Mouse (Mus musculus): ENCODE measurements around the gene Pank2. TPM values are rescaled to one million over a fixed set of nuclear protein-coding genes. Genes with fewer than 3 reads are reported as not detected.

Pank2 gene
- polyA plus RNA-seq, 1 experiment from 2014 or later = 37.1 TPM

DNA sequence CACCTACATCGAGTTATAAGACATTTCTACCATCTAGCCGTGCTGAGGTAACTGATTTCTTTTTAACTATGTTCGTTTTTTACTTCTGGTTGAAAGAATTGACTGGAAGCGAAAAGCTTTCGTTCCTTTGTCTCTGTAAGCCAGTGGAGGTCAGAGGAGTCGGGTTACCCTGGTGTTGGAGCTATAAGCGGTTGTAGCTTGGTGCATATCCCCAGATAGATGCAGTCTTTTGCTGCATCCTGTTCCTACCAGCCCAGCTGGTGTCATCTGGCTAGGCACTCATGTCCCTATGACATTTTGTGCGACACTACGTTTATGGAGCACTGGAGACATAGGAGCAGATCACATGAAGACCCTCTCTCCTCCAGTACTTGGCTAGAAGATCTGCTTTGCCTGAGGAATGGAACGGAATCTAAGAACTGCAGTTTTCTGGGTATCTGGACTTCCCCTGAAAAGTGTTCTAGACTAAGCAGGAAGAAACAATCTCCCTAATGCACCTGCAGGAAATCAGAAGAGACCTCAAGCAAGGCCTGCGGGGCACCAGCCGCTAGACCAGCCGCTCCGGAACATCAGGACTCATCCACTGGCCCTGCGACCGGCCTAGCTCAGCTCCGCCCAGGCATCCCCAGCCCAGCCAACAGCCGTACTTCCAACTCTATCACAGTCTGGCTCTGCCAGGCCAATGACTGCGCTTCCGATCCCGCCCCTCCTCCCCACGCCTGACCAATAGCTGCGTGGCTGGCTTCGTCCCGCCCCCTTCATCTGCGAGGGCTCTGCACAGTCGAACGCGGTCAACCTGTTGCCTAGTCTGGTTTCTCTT lies 28.8 kb upstream of the Pank2 start, which contains the start of gene Mavs:
Gene Mavs (plus strand): TSS at position 757 of the 820 bp plus-strand sequence.
- peak; percentile 100 for ATAC-seq (ENCODE audit: insufficient number of reproducible peaks, low FRiP score)
- H3K9ac ChIP-seq = peak within 1 kb of the TSS; percentile 88
- peak within 1 kb of the TSS; percentile 67 for H3K27ac ChIP-seq (ENCODE audit: poor library complexity, severe bottlenecking)
- H3K36me3 ChIP-seq = peaks cover 4% of the 10 kb centered on the region
- no peaks in the 10 kb centered on the region for H3K9me3 ChIP-seq (replicated peaks)
- peak within 1 kb of the TSS; percentile 73 for H3K4me3 ChIP-seq
- 13% methylated on average over 29 of the region's 29 CpGs for WGBS
- no peaks in the 10 kb centered on the region for H3K27me3 ChIP-seq (replicated peaks)
- H3K4me1 ChIP-seq (replicated peaks) = peaks cover 19% of the 10 kb centered on the region
- peak within 1 kb of the TSS; percentile 91 for H3K4me2 ChIP-seq

DNA sequence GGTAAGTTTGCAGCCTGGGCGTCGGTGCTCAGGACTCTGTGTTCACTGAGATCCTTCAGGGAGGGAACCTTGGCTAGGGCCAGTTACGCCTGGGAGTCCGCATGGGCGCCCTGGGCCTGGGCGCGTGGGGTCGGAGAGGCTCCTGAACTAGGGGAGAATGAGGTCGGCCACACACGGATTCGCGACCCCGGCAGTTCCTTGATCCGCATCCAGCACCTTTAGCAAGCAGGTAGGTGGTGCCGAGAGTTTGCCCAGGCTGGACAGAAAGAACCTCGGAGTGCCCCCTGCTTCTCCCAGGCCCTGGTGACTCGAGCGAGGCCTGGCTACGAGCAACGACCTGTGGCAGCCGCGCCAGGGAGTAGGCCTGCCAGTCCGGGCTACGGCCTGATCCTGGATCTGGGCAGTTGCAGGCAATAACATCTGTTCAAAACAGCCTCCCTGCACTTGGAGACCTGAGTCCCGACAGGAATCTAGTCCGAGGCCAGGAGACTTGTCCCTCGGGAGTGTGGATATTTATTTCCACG lies 28.1 kb upstream of the Pank2 start:
- Histone ChIP-seq H3K4me3 (peak overlapping the region; percentile 73), H3K27me3 (replicated peaks) (no peaks in the 10 kb centered on the region), H3K9me3 (replicated peaks) (no peaks in the 10 kb centered on the region), H3K4me2 (peak overlapping the region; percentile 91), H3K36me3 (peaks cover 11% of the 10 kb centered on the region), H3K4me1 (replicated peaks) (peaks cover 19% of the 10 kb centered on the region), H3K27ac (ENCODE audit: poor library complexity, severe bottlenecking) (peak overlapping the region; percentile 67), H3K9ac (peak overlapping the region; percentile 88)
- ATAC-seq (ENCODE audit: insufficient number of reproducible peaks, low FRiP score) = peak; percentile 33; the same call in 1 of the 2 replicates
- 16% methylated on average over 28 of the region's 28 CpGs for WGBS

DNA sequence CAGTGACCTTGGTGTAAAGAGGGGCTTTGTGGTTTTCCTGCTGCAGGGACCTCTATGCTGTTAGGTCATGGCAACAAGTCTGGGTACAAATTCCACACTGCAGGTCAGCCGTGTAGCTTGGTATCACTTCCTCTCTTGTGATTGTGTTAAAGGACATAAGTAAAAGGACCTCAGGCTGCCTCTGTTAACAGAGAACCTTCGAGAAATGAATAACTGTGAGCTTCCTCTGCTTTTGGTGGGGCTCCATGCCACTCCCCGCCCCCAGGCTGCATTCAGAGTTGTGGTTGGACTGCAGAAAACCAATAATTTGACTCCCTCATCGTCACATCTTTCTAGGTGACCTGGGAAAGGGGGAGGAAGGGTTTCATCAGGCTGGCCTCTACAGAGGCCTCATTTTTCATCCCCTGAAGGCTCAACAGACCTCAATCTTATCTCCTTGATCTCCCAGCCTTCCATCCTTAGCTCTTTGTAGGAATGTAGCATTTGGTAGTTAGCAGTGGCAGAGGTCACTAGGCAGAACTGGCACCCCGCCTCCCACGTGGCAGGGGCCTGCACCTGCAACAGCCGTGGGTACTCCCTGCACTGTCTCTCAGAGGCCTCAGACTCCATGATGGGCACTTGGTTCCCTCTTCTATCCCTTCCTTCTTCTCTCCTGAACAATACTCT lies 27.2 kb upstream of the Pank2 start:
- Histone ChIP-seq H3K9me3 (replicated peaks) (no peaks in the 10 kb centered on the region), H3K27ac (ENCODE audit: poor library complexity, severe bottlenecking) (no peak overlapping the region), H3K4me2 (peak overlapping the region; percentile 91), H3K4me3 (peak overlapping the region; percentile 73; the same call in 1 of the 2 replicates), H3K9ac (peak overlapping the region; percentile 88), H3K36me3 (peaks cover 19% of the 10 kb centered on the region), H3K4me1 (replicated peaks) (peaks cover 19% of the 10 kb centered on the region), H3K27me3 (replicated peaks) (no peaks in the 10 kb centered on the region)
- no peak for ATAC-seq (ENCODE audit: insufficient number of reproducible peaks, low FRiP score)
- 78% methylated on average over 7 of the region's 7 CpGs for WGBS

DNA sequence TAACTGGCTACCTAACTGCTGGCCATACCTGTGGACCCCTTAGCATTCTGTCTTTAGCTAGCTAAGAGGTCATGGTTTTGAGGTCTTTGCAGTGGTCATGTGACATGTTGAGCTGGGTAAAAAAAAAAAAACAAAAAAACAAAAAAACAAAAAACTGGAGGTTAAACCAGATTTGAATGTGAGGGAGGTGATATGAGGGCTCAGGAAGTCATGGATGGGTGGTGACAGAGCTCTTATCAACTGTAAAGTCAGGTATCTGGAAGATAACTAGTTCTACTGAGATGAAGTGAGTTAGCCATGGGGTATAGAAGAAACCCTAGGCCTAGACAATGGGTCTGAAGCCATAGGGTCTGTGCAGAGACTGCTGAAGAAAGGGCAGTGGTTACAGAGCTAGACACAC lies 20.1 kb upstream of the Pank2 start:
- peaks cover 88% of the 10 kb centered on the region for H3K36me3 ChIP-seq
- H3K4me3 ChIP-seq = no peak overlapping the region
- no peaks in the 10 kb centered on the region for H3K4me1 ChIP-seq (replicated peaks)
- ATAC-seq (ENCODE audit: insufficient number of reproducible peaks, low FRiP score) = no peak
- H3K4me2 ChIP-seq = no peak overlapping the region
- H3K27ac ChIP-seq (ENCODE audit: poor library complexity, severe bottlenecking) = no peak overlapping the region
- H3K9me3 ChIP-seq (replicated peaks) = no peaks in the 10 kb centered on the region
- H3K9ac ChIP-seq = no peak overlapping the region
- H3K27me3 ChIP-seq (replicated peaks) = no peaks in the 10 kb centered on the region

DNA sequence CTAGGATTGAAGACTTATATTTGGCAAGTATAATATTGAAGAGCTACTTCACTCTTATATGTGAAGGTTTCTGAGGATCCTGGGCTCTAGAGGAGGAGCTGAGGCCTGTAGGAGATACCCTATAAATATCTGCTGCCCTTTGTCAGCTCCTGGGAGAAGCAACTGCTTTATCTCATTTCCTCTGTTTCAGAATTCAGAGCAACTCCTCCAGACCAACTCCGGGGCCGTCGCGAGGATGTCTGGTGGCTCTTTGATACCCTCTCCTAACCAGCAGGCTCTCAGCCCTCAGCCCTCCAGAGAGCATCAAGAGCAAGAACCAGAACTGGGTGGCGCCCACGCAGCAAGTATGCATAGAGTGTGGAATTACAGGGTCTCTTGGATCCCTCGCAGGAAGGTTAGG lies 19.4 kb upstream of the Pank2 start:
- no peaks in the 10 kb centered on the region for H3K27me3 ChIP-seq (replicated peaks)
- ATAC-seq (ENCODE audit: insufficient number of reproducible peaks, low FRiP score) = no peak
- 51% methylated on average over 7 of the region's 7 CpGs for WGBS

DNA sequence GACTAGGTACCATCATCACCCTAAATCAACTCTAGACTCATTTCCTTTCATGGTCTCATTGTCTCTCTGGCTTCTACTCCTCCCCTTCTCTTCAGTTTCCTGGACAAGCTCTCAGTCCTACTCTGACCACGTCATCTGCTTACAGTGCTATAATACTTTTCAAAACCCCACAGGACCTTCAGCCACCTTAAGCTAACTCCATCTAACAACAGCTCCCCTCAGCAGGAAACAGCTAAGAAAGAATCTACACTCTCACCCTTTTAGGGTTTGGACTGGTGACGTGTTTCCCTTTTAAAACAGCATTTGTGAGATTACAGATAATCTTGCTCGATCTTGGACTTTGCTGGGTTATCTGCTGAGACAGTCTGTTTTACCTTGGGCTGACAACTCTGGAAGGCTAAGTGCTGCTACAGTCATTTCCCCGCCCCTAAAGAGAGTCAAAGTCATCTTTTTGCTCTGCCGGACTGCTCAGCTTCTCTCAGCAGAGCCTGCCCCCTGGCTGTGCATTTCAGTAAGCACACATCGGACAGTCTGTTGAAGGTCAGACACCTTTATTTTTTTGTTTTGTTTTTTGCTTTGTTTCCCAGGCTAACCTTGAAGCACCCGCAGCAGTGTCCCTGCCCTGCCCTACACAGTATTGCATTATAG lies 8.5 kb upstream of the Pank2 start:
- H3K9me3 ChIP-seq (replicated peaks) = no peaks in the 10 kb centered on the region
- H3K9ac ChIP-seq = no peak overlapping the region
- no peaks in the 10 kb centered on the region for H3K36me3 ChIP-seq
- peak overlapping the region; percentile 37 for H3K4me2 ChIP-seq
- peak; percentile 84 for ATAC-seq (ENCODE audit: insufficient number of reproducible peaks, low FRiP score)
- H3K4me3 ChIP-seq = no peak overlapping the region
- 9% methylated on average over 7 of the region's 7 CpGs for WGBS
- peak overlapping the region; percentile 58 for H3K27ac ChIP-seq (ENCODE audit: poor library complexity, severe bottlenecking)
- H3K4me1 ChIP-seq (replicated peaks) = peaks cover 13% of the 10 kb centered on the region
- H3K27me3 ChIP-seq (replicated peaks) = no peaks in the 10 kb centered on the region

More for the DNA sequence above, 19.4 kb upstream of the Pank2 start:
- H3K9ac ChIP-seq = no peak overlapping the region
- H3K4me1 ChIP-seq (replicated peaks) = no peaks in the 10 kb centered on the region
- peaks cover 91% of the 10 kb centered on the region for H3K36me3 ChIP-seq
- H3K4me2 ChIP-seq = no peak overlapping the region
- H3K4me3 ChIP-seq = no peak overlapping the region
- H3K9me3 ChIP-seq (replicated peaks) = no peaks in the 10 kb centered on the region
- H3K27ac ChIP-seq (ENCODE audit: poor library complexity, severe bottlenecking) = no peak overlapping the region

DNA sequence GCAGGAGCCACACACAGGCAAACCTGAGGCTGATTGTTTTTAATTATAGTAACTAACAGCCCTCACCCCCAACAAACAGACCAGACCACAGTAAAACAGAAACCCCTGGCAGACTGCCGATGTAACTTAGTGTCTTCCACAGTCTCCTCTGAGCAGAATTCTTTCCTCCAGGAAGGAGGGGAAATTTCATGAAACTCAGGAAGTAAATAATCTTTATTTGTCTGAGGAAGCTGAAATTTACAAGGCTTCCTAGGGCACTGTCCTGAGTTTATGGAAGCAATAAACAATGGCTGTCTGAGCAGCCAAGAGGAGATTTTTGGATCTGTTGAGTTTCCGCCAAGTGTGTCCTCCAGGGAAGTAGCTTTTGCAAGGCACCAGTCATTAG lies 8.0 kb upstream of the Pank2 start:
- peak; percentile 6; the same call in 1 of the 2 replicates for ATAC-seq (ENCODE audit: insufficient number of reproducible peaks, low FRiP score)
- H3K27me3 ChIP-seq (replicated peaks) = no peaks in the 10 kb centered on the region
- no peak overlapping the region for H3K9ac ChIP-seq
- H3K4me2 ChIP-seq = peak overlapping the region; percentile 37
- H3K27ac ChIP-seq (ENCODE audit: poor library complexity, severe bottlenecking) = peak overlapping the region; percentile 58
- H3K36me3 ChIP-seq = no peaks in the 10 kb centered on the region
- H3K4me1 ChIP-seq (replicated peaks) = peaks cover 13% of the 10 kb centered on the region
- WGBS = 56% methylated on average over 2 of the region's 2 CpGs
- no peaks in the 10 kb centered on the region for H3K9me3 ChIP-seq (replicated peaks)
- no peak overlapping the region for H3K4me3 ChIP-seq

DNA sequence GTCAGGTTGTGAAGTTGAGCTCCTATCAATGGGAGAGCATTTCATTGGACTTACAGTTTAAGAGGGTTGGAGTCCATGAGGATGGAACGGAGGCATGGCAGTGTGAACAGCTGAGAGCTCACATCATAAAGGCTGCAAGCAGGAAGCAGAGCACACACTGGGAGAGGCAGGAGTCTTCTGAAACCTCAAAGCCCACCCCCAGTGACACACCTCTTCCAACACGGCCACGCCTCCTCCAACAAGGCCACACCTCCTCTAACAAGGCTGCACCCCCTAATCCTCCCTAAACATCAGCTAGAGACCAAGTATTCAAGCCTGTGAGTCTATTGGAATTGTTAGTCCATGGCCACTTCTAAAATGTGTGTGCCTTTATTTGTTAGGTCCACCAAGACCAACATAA lies 6.6 kb upstream of the Pank2 start:
- Histone ChIP-seq H3K27me3 (replicated peaks) (no peaks in the 10 kb centered on the region), H3K4me3 (no peak overlapping the region), H3K27ac (ENCODE audit: poor library complexity, severe bottlenecking) (no peak overlapping the region), H3K9me3 (replicated peaks) (no peaks in the 10 kb centered on the region), H3K4me1 (replicated peaks) (peaks cover 21% of the 10 kb centered on the region), H3K4me2 (no peak overlapping the region), H3K36me3 (no peaks in the 10 kb centered on the region), H3K9ac (no peak overlapping the region)
- ATAC-seq (ENCODE audit: insufficient number of reproducible peaks, low FRiP score) = no peak
- 62% methylated on average over 3 of the region's 3 CpGs for WGBS

DNA sequence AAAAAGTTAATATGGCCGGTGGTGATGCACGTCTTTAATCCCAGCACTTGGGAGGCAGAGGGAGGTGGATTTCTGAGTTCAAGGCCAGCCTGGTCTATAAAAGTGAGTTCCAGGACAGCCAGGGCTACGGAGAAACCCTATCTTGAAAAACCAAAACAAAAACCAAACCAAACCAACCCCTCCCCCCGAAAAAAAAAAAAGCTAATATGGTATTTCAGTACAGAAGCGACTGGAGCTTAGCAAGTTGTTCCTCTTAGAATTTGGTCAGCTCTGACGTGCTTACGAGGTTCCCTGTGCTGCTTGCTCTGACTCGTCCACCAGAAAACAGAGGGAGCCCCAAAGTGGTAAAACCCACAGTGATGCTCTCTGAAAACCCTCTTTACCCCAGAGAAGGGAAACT lies 3.6 kb upstream of the Pank2 start:
- Histone ChIP-seq H3K4me3 (no peak overlapping the region), H3K36me3 (no peaks in the 10 kb centered on the region), H3K9me3 (replicated peaks) (no peaks in the 10 kb centered on the region), H3K4me2 (no peak overlapping the region), H3K4me1 (replicated peaks) (peaks cover 26% of the 10 kb centered on the region), H3K27ac (ENCODE audit: poor library complexity, severe bottlenecking) (no peak overlapping the region), H3K27me3 (replicated peaks) (no peaks in the 10 kb centered on the region), H3K9ac (no peak overlapping the region)
- no peak for ATAC-seq (ENCODE audit: insufficient number of reproducible peaks, low FRiP score)
- 78% methylated on average over 8 of the region's 8 CpGs for WGBS

DNA sequence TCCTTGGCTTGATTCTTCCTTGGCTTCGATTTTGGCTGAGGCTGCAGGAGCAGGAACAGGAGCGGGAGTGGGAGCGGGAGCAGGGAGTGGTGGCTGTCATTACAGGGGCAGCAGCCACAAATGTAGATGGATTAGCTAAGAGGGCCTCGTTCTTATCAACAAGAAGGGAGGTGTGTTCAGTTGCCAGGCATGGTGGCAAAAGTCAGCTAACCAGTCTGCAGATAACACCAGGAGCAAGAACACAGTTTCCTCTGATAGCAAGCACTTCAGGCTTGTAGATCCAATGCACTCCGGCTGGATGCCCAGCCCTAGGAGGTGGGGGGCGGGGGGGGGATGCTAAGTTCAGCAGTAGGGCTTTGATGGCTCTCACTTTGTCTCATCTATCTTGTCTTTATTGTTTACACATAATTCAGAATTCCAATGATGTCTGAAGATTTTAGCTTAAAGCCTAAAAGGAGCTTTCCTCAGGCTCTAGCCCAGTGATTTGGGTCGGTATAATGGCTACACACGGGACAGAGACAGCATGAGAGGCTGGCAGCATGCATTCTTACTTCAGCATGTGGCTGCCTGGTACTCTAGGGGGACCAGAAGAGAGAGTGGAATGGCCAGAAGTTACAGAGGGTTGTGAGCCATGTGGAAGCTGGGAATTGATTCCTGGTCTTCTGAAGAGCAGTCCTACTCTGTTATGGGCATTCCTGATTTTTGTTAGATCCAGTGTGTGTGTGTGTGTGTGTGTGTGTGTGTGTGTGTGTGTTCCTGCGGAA lies 1.6 kb upstream of the Pank2 start:
- Histone ChIP-seq H3K36me3 (no peaks in the 10 kb centered on the region), H3K4me1 (replicated peaks) (peaks cover 34% of the 10 kb centered on the region), H3K27ac (ENCODE audit: poor library complexity, severe bottlenecking) (peak overlapping the region; percentile 91), H3K4me2 (peak overlapping the region; percentile 68), H3K27me3 (replicated peaks) (no peaks in the 10 kb centered on the region), H3K9me3 (replicated peaks) (no peaks in the 10 kb centered on the region), H3K4me3 (no peak overlapping the region), H3K9ac (peak overlapping the region; percentile 12; the same call in 1 of the 2 replicates)
- no peak for ATAC-seq (ENCODE audit: insufficient number of reproducible peaks, low FRiP score)
- 22% methylated on average over 9 of the region's 9 CpGs for WGBS

Data from heart, embryonic 12.5 days (tissue).